Mouse (Mus musculus): Measurements from ENCODE around the gene Noxo1. TPM values are rescaled to one million over a fixed set of nuclear protein-coding genes. Genes with fewer than 3 reads are reported as not detected.

Gene Noxo1
- total and polyA plus RNA-seq, 3 experiments, result 0.62 to 2.4 TPM; not detected in 1

- Histone ChIP-seq H3K9ac (ENCODE audit: control insufficient read depth, low read depth, low read length, poor library complexity, severe bottlenecking) (no peak overlapping the region), H3K36me3 (ENCODE audit: control insufficient read depth in 1 of 2, insufficient read depth in 2 of 2, low read length in 2 of 2) (peaks cover 0 to 2% of the 10 kb centered on the region in 2 experiments; a peak in 2 of 4 replicates), H3K4me1 (ENCODE audit: control insufficient read depth in 1 of 2, insufficient read depth in 2 of 2, low read length in 2 of 2) (peaks cover 2 to 6% of the 10 kb centered on the region in 2 experiments; a peak in 1 of 4 replicates), H3K27me3 (ENCODE audit: control insufficient read depth in 1 of 2, insufficient read depth in 2 of 2, low read length in 2 of 2) (no peaks in the 10 kb centered on the region), H3K27ac (ENCODE audit: control insufficient read depth, low read depth, low read length) (no peak overlapping the region), H3K9me3 (replicated peaks; ENCODE audit: insufficient read depth, low read length) (no peaks in the 10 kb centered on the region), H3K4me3 (ENCODE audit: control insufficient read depth in 1 of 2, insufficient read depth in 1 of 2, low read depth in 2 of 2, low read length in 2 of 2) (no peak overlapping the region), H3K79me2 (ENCODE audit: control insufficient read depth, insufficient read depth, low read length, poor library complexity) (peaks cover 8% of the 10 kb centered on the region)
- DNase-seq (ENCODE audit: low read depth, low spot score), result no peak
- TF ChIP-seq MYB (IDR thresholded peaks at IDR 0.05; ENCODE audit: low read depth, low read length) (no peak), POLR2AphosphoS2 (IDR thresholded peaks at IDR 0.05; ENCODE audit: low read length) (no peak), BHLHE40 (IDR thresholded peaks at IDR 0.05; ENCODE audit: borderline replicate concordance, low read depth, low read length) (no peak), EP300 (IDR thresholded peaks at IDR 0.05; ENCODE audit: low read depth in 1 of 2, low read length in 2 of 2) (no peak), NELFE (IDR thresholded peaks at IDR 0.05; ENCODE audit: low read depth, low read length) (no peak), CTCF (IDR thresholded peaks at IDR 0.05 in 2 of 3, conservative IDR thresholded peaks at IDR 0.05 in 1 of 3; ENCODE audit: control insufficient read depth in 1 of 3, insufficient read depth in 1 of 3, low read depth in 2 of 3, low read length in 3 of 3, poor library complexity in 1 of 3, severe bottlenecking in 1 of 3) (no peak), SIN3A (IDR thresholded peaks at IDR 0.05; ENCODE audit: low read length) (no peak), RCOR1 (IDR thresholded peaks at IDR 0.05; ENCODE audit: low read depth, low read length) (no peak), CHD2 (IDR thresholded peaks at IDR 0.05; ENCODE audit: low read length) (no peak), GABPA (IDR thresholded peaks at IDR 0.05; ENCODE audit: low read depth, low read length) (no peak), TAL1 (IDR thresholded peaks at IDR 0.05; ENCODE audit: low read length) (no peak)
Measured at GRCm38 (mm10) chr17:24699473-24699872, 3.4 kb downstream of the Noxo1 start.

GRCm38 (mm10) chr17:24701251-24701650, 5.2 kb downstream of the Noxo1 start:
- TF ChIP-seq USF2 (IDR thresholded peaks at IDR 0.05; ENCODE audit: borderline replicate concordance in 1 of 2, insufficient read depth in 1 of 2, low read depth in 1 of 2, low read length in 2 of 2) (no peak), POLR2AphosphoS2 (IDR thresholded peaks at IDR 0.05; ENCODE audit: low read length) (no peak), E2F4 (IDR thresholded peaks at IDR 0.05; ENCODE audit: borderline replicate concordance, low read depth, low read length) (no peak), KAT2A (conservative IDR thresholded peaks at IDR 0.05; ENCODE audit: low read depth, low read length) (no peak), ELF1 (IDR thresholded peaks at IDR 0.05; ENCODE audit: low read depth, low read length) (no peak), NRF1 (IDR thresholded peaks at IDR 0.05; ENCODE audit: insufficient read depth, low read depth, low read length, poor library complexity, severe bottlenecking) (no peak), CTCF (IDR thresholded peaks at IDR 0.05 in 2 of 3, conservative IDR thresholded peaks at IDR 0.05 in 1 of 3; ENCODE audit: control insufficient read depth in 1 of 3, insufficient read depth in 1 of 3, low read depth in 2 of 3, low read length in 3 of 3, poor library complexity in 1 of 3, severe bottlenecking in 1 of 3) (no peak), GABPA (IDR thresholded peaks at IDR 0.05; ENCODE audit: low read depth, low read length) (no peak), GATA1 (IDR thresholded peaks at IDR 0.05; ENCODE audit: low read depth, low read length) (no peak), MYB (IDR thresholded peaks at IDR 0.05; ENCODE audit: low read depth, low read length) (no peak), EP300 (IDR thresholded peaks at IDR 0.05; ENCODE audit: low read depth in 1 of 2, low read length in 2 of 2) (no peak), POLR2A (IDR thresholded peaks at IDR 0.05; ENCODE audit: control insufficient read depth in 1 of 2, insufficient read depth in 1 of 2, low read depth in 1 of 2, low read length in 2 of 2, poor library complexity in 1 of 2) (no peak), ZC3H11A (IDR thresholded peaks at IDR 0.05; ENCODE audit: low read depth, low read length) (no peak), JUND (IDR thresholded peaks at IDR 0.05; ENCODE audit: low read depth, low read length) (no peak), MAFK (IDR thresholded peaks at IDR 0.05; ENCODE audit: borderline replicate concordance, low read depth, low read length) (no peak)

More at GRCm38 (mm10) chr17:24701251-24701650, 5.2 kb downstream of the Noxo1 start:
- peaks cover 0 to 8% of the 10 kb centered on the region in 2 experiments; a peak in 1 of 4 replicates for H3K4me1 ChIP-seq (ENCODE audit: control insufficient read depth in 1 of 2, insufficient read depth in 2 of 2, low read length in 2 of 2)
- no peak overlapping the region for H3K9ac ChIP-seq (ENCODE audit: control insufficient read depth, low read depth, low read length, poor library complexity, severe bottlenecking)
- no peak overlapping the region for H3K4me3 ChIP-seq (ENCODE audit: control insufficient read depth in 1 of 2, insufficient read depth in 1 of 2, low read depth in 2 of 2, low read length in 2 of 2)
- DNase-seq (ENCODE audit: low read depth, low spot score), result no peak
- no peaks in the 10 kb centered on the region for H3K9me3 ChIP-seq (replicated peaks; ENCODE audit: insufficient read depth, low read length)
- H3K36me3 ChIP-seq (ENCODE audit: control insufficient read depth in 1 of 2, insufficient read depth in 2 of 2, low read length in 2 of 2), result peaks cover 0 to 4% of the 10 kb centered on the region in 2 experiments; a peak in 2 of 4 replicates
- H3K79me2 ChIP-seq (ENCODE audit: control insufficient read depth, insufficient read depth, low read length, poor library complexity), result peaks cover 3% of the 10 kb centered on the region; the same call in 1 of the 2 replicates
- no peak overlapping the region for H3K27ac ChIP-seq (ENCODE audit: control insufficient read depth, low read depth, low read length)
- no peaks in the 10 kb centered on the region for H3K27me3 ChIP-seq (ENCODE audit: control insufficient read depth in 1 of 2, insufficient read depth in 2 of 2, low read length in 2 of 2)

All from MEL (cell line).